8 mouse cellular contexts compared by ENCODE assay signal in the genomic region with DNA sequence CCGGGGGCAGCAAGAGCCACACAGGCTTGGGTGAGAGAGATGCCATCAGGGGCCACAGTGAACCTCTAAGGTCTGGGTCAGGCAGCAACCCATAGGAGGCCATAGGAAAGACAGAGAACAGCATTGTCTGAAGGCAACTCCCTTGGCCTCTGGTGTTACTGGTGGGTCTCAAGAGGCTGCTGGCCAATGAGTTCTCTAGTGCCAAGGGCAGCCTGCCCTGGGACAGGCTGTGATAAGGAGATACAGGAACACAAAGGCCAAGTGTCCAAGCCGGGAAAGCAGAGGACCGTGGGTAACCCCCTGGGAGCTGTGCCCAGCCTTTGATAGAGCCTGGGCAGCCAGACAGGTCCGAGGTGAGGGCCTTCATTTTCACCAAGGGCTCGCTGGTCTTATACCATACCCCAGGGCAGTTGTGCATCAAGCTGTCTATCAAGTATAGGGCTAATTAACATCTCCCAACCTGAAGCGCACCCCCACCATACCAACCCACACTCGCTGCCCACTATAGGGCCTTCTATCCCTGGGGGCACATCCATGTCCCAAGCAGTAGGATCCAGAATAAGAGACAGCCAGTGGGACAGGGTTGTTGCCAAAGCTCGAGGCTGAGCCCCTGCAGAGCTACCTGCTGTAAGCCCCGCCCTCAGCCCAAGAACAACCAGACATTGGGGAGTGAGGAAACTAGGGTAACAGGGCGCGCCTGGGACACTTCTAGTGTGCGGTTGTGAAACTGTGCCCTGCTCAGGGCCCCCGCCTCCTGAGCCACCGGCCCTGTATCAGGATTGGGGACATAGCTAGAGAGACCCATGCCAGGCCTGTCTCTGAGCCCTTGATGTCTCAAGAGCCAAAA. TPM values are rescaled to one million over a fixed set of nuclear protein-coding genes. Genes with fewer than 3 reads are reported as not detected.
DNase-seq lines count a peak whose midpoint lies in the region; ATAC-seq lines count a peak whose summit lies in the region.

No protein-coding gene starts in this region.

- 79% methylated on average over 14 of the region's 14 CpGs for WGBS in embryonic facial prominence, embryonic 14.5 days
- WGBS in hindbrain, embryonic 16.5 days, result 76% methylated on average over 14 of the region's 14 CpGs

- H3K9me3 ChIP-seq in embryonic facial prominence, embryonic 14.5 days (ENCODE audit: control insufficient read depth, low read length), result no peaks in the 10 kb centered on the region
- H3K9me3 ChIP-seq in hindbrain, embryonic 16.5 days (ENCODE audit: control insufficient read depth, low read length), result no peaks in the 10 kb centered on the region

- H3K9ac ChIP-seq in embryonic facial prominence, embryonic 14.5 days (ENCODE audit: low read depth, low read length), result peak overlapping the region; percentile 89; the same call in 1 of the 2 replicates
- H3K9ac ChIP-seq in hindbrain, embryonic 16.5 days (ENCODE audit: low read depth, low read length), result peak overlapping the region; percentile 36

- DNase-seq in heart, adult 18-20 months, result peak; percentile 29 to 36
- DNase-seq in heart, postnatal 25 days (ENCODE audit: low spot score), result no peak
- no peak for DNase-seq in embryonic facial prominence, embryonic 14.5 days (ENCODE audit: low spot score)
- DNase-seq in lung, postnatal 36 days, result peak; percentile 66
- no peak for DNase-seq in frontal cortex, postnatal 36 days (ENCODE audit: low spot score in 2 of 2)
- no peak for DNase-seq in urinary bladder, postnatal 4 days (ENCODE audit: low spot score in 2 of 2)

- H3K4me3 ChIP-seq in embryonic facial prominence, embryonic 14.5 days (ENCODE audit: low read depth, low read length), result peak overlapping the region; percentile 91
- H3K4me3 ChIP-seq in hindbrain, embryonic 16.5 days (ENCODE audit: low read length), result peak overlapping the region; percentile 18

- no peak overlapping the region for H3K27ac ChIP-seq in embryonic facial prominence, embryonic 14.5 days (replicated peaks; ENCODE audit: low read depth, low read length)
- no peak overlapping the region for H3K27ac ChIP-seq in hindbrain, embryonic 16.5 days (ENCODE audit: low read depth, low read length)

- peak overlapping the region; percentile 86 for H3K4me2 ChIP-seq in embryonic facial prominence, embryonic 14.5 days (ENCODE audit: low read depth, low read length)
- peak overlapping the region; percentile 95 for H3K4me2 ChIP-seq in hindbrain, embryonic 16.5 days (ENCODE audit: low read length)

- peaks cover 25% of the 10 kb centered on the region for H3K4me1 ChIP-seq in embryonic facial prominence, embryonic 14.5 days (ENCODE audit: control insufficient read depth, insufficient read depth, low read length)
- H3K4me1 ChIP-seq in hindbrain, embryonic 16.5 days (ENCODE audit: control insufficient read depth, insufficient read depth, low read depth, low read length), result peaks cover 38% of the 10 kb centered on the region

- H3K36me3 ChIP-seq in embryonic facial prominence, embryonic 14.5 days (ENCODE audit: control insufficient read depth, insufficient read depth, low read length), result peaks cover 65% of the 10 kb centered on the region
- peaks cover 45% of the 10 kb centered on the region for H3K36me3 ChIP-seq in hindbrain, embryonic 16.5 days (ENCODE audit: control insufficient read depth, insufficient read depth, low read length)

- ATAC-seq in embryonic facial prominence, embryonic 14.5 days (ENCODE audit: low read depth), result no peak
- no peak for ATAC-seq in hindbrain, embryonic 16.5 days
- ATAC-seq in frontal cortex, adult (ENCODE audit: low TSS enrichment), result no peak

- intact Hi-C loops in heart, postnatal 25 days (cut with DNase I), result no loop called here

- no peaks in the 10 kb centered on the region for H3K27me3 ChIP-seq in embryonic facial prominence, embryonic 14.5 days (replicated peaks; ENCODE audit: control insufficient read depth, insufficient read depth, low read length)
- H3K27me3 ChIP-seq in hindbrain, embryonic 16.5 days (replicated peaks; ENCODE audit: control insufficient read depth, insufficient read depth, low read length), result no peaks in the 10 kb centered on the region

RNA-seq across cellular contexts. Expression of a gene that starts 3.0 kb away (rescaled TPM):
- total RNA-seq in heart, adult 18-20 months (2021), result 100 to 1,000 TPM in 1 of 2 experiments, 10 to 100 TPM in 1; 41.4 to 258 TPM
- 10 to 100 TPM; 29.8 to 52.8 TPM for total RNA-seq in heart, postnatal 25 days (2021)
- polyA plus RNA-seq in embryonic facial prominence, embryonic 14.5 days (2014; fragmentation: Nextera tagmentation; extraction: Ambion mirVana), result 67.2 and 77.4 TPM in 2 replicates
- 82.9 and 92.6 TPM in 2 replicates for polyA plus RNA-seq in hindbrain, embryonic 16.5 days (2015; fragmentation: Nextera tagmentation; extraction: Ambion mirVana)

RNA-seq across cellular contexts. Expression of a gene that starts 25.1 kb away (rescaled TPM):
- total RNA-seq in heart, adult 18-20 months (2021), result 10 to 100 TPM; 22.4 to 30.3 TPM
- 10 to 100 TPM; 26.8 to 27.8 TPM for total RNA-seq in heart, postnatal 25 days (2021)
- polyA plus RNA-seq in embryonic facial prominence, embryonic 14.5 days (2014; fragmentation: Nextera tagmentation; extraction: Ambion mirVana), result 51.0 and 63.8 TPM in 2 replicates
- 46.9 and 48.5 TPM in 2 replicates for polyA plus RNA-seq in hindbrain, embryonic 16.5 days (2015; fragmentation: Nextera tagmentation; extraction: Ambion mirVana)

RNA-seq across cellular contexts. Expression of a gene that starts 37.2 kb away (rescaled TPM):
- total RNA-seq in heart, adult 18-20 months (2021), result 10 to 100 TPM; 54.8 to 55.9 TPM
- 10 to 100 TPM; 52.2 to 57.0 TPM for total RNA-seq in heart, postnatal 25 days (2021)
- 207 and 219 TPM in 2 replicates for polyA plus RNA-seq in embryonic facial prominence, embryonic 14.5 days (2014; fragmentation: Nextera tagmentation; extraction: Ambion mirVana)
- polyA plus RNA-seq in hindbrain, embryonic 16.5 days (2015; fragmentation: Nextera tagmentation; extraction: Ambion mirVana), result 272 and 305 TPM in 2 replicates

RNA-seq across cellular contexts. Expression of a gene that starts 37.3 kb away (rescaled TPM):
- 10 to 100 TPM; 11.4 to 11.5 TPM for total RNA-seq in heart, adult 18-20 months (2021)
- total RNA-seq in heart, postnatal 25 days (2021), result 10 to 100 TPM; 12.3 to 13.9 TPM
- 32.5 and 36.9 TPM in 2 replicates for polyA plus RNA-seq in embryonic facial prominence, embryonic 14.5 days (2014; fragmentation: Nextera tagmentation; extraction: Ambion mirVana)
- 134 and 139 TPM in 2 replicates for polyA plus RNA-seq in hindbrain, embryonic 16.5 days (2015; fragmentation: Nextera tagmentation; extraction: Ambion mirVana)

RNA-seq across cellular contexts. Expression of a gene that starts 58.7 kb away (rescaled TPM):
- 10 to 100 TPM; 23.6 to 49.8 TPM for total RNA-seq in heart, adult 18-20 months (2021)
- total RNA-seq in heart, postnatal 25 days (2021), result 10 to 100 TPM; 21.2 to 40.2 TPM
- polyA plus RNA-seq in embryonic facial prominence, embryonic 14.5 days (2014; fragmentation: Nextera tagmentation; extraction: Ambion mirVana), result 3.0 and 4.8 TPM in 2 replicates
- 2.0 and 2.9 TPM in 2 replicates for polyA plus RNA-seq in hindbrain, embryonic 16.5 days (2015; fragmentation: Nextera tagmentation; extraction: Ambion mirVana)

Comparison
In these comparisons a context has a peak if more than half of its experiments do, and no peak if none do; other contexts are left out.
1. DNase-seq: peak in heart, adult 18-20 months (2 of 2) and lung, postnatal 36 days (single experiment); none in heart, postnatal 25 days (single experiment), embryonic facial prominence, embryonic 14.5 days (single experiment), frontal cortex, postnatal 36 days (0 of 2) and urinary bladder, postnatal 4 days (0 of 2).